Mouse (Mus musculus): ENCODE measurements around the gene Tob2. TPM values are rescaled to one million over a fixed set of nuclear protein-coding genes. Genes with fewer than 3 reads are reported as not detected.

Gene Tob2
- polyA plus RNA-seq, 1 experiment from 2014 or later = 24.1 TPM

DNA sequence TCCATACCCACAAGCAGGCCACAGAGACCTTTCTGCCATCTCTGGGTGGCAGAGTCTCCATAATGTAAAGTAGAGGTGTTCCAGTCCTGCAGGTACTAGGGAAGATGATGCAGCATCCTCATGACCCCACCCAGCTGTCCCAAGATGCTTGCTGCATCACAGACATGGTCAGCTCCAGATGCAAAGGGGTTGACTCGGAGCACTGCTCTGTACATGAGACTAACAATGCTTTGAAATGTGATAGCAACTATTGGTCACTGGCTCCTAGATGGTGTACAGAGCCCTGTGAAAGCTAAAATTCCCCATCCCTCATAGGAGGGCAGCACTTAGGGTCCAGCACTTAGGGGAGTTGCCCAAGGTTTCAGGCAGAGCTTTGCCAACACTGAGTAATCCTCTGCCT, 54.4 kb downstream of the Tob2 start:
- 57% methylated on average over 1 of the region's 1 CpGs for WGBS
- no peak overlapping the region for H3K4me2 ChIP-seq (replicated peaks; ENCODE audit: low read depth, low read length)

DNA sequence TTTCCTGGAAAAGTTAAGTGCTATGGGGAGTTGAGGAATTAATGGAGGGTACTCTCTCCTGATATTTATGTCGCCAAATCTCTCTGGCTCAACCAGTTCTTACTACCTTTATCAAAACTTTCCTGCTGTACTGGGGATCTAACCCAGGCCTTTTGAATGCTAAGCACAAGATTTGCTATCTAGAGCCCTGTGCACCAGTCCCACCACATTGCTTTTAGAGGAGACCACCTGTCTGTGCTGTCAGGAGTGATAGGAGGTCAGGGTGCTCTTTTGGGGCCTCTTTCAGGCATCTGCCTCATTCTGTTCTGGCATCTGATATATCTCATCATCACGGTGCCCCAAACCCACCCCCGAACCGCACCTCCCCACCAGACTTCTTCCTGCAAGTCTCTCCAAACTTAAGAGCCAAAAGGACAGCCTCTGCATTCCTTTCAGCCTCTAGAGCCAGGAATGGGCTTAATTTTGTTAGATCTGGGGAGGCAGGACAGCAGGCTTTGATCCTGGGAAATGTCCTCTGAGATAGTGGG, 55.1 kb downstream of the Tob2 start:
- no peak overlapping the region for H3K27ac ChIP-seq (ENCODE audit: low read depth, low read length)
- no peak for ATAC-seq (ENCODE audit: low FRiP score, low TSS enrichment)
- H3K4me1 ChIP-seq (ENCODE audit: control insufficient read depth, insufficient read depth, low read length) = peaks cover 40% of the 10 kb centered on the region
- H3K9me3 ChIP-seq (ENCODE audit: control insufficient read depth, low read length) = no peaks in the 10 kb centered on the region
- peak overlapping the region; percentile 42; the same call in 1 of the 2 replicates for H3K9ac ChIP-seq (ENCODE audit: low read depth, low read length)
- 52% methylated on average over 4 of the region's 4 CpGs for WGBS
- H3K27me3 ChIP-seq (ENCODE audit: control insufficient read depth, insufficient read depth, low read length) = no peaks in the 10 kb centered on the region
- H3K36me3 ChIP-seq (ENCODE audit: control insufficient read depth, insufficient read depth, low read length) = no peaks in the 10 kb centered on the region
- H3K4me3 ChIP-seq (ENCODE audit: low read length) = peak overlapping the region; percentile 34; the same call in 1 of the 2 replicates
- H3K4me2 ChIP-seq (replicated peaks; ENCODE audit: low read depth, low read length) = peak overlapping the region; percentile 52

More for the DNA sequence above, 54.4 kb downstream of the Tob2 start:
- Histone ChIP-seq H3K27me3 (ENCODE audit: control insufficient read depth, insufficient read depth, low read length) (no peaks in the 10 kb centered on the region), H3K4me3 (ENCODE audit: low read length) (no peak overlapping the region), H3K9me3 (ENCODE audit: control insufficient read depth, low read length) (no peaks in the 10 kb centered on the region), H3K4me1 (ENCODE audit: control insufficient read depth, insufficient read depth, low read length) (peaks cover 43% of the 10 kb centered on the region), H3K36me3 (ENCODE audit: control insufficient read depth, insufficient read depth, low read length) (no peaks in the 10 kb centered on the region), H3K9ac (ENCODE audit: low read depth, low read length) (no peak overlapping the region), H3K27ac (ENCODE audit: low read depth, low read length) (no peak overlapping the region)
- no peak for ATAC-seq (ENCODE audit: low FRiP score, low TSS enrichment)

DNA sequence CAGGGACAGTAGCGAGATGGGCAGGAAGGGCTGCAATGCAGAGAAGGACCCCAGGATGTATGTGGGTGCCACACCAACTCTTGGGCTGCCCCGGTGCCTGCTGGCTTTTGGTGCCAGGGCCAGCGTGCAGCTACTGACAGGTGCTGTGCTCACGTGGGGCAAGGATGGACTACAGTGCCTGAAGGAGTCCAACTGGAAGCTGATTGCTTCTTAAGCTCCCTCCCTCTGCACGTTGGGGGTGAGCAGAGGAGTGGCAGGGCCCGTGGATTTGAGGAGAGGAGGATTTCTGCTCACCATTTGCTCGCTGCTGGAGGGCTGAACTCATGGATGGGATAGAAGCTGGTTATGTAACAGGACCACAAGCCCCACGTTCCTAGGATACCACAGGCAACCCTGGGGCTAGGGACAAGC, 55.6 kb downstream of the Tob2 start:
- peak overlapping the region; percentile 63; the same call in 1 of the 2 replicates for H3K27ac ChIP-seq (ENCODE audit: low read depth, low read length)
- no peaks in the 10 kb centered on the region for H3K9me3 ChIP-seq (ENCODE audit: control insufficient read depth, low read length)
- no peaks in the 10 kb centered on the region for H3K36me3 ChIP-seq (ENCODE audit: control insufficient read depth, insufficient read depth, low read length)
- H3K4me3 ChIP-seq (ENCODE audit: low read length) = peak overlapping the region; percentile 34
- peak overlapping the region; percentile 52 for H3K4me2 ChIP-seq (replicated peaks; ENCODE audit: low read depth, low read length)
- H3K9ac ChIP-seq (ENCODE audit: low read depth, low read length) = peak overlapping the region; percentile 42
- ATAC-seq (ENCODE audit: low FRiP score, low TSS enrichment) = peak; percentile 18; the same call in 1 of the 2 replicates
- peaks cover 40% of the 10 kb centered on the region for H3K4me1 ChIP-seq (ENCODE audit: control insufficient read depth, insufficient read depth, low read length)
- H3K27me3 ChIP-seq (ENCODE audit: control insufficient read depth, insufficient read depth, low read length) = no peaks in the 10 kb centered on the region
- WGBS = 13% methylated on average over 8 of the region's 8 CpGs

DNA sequence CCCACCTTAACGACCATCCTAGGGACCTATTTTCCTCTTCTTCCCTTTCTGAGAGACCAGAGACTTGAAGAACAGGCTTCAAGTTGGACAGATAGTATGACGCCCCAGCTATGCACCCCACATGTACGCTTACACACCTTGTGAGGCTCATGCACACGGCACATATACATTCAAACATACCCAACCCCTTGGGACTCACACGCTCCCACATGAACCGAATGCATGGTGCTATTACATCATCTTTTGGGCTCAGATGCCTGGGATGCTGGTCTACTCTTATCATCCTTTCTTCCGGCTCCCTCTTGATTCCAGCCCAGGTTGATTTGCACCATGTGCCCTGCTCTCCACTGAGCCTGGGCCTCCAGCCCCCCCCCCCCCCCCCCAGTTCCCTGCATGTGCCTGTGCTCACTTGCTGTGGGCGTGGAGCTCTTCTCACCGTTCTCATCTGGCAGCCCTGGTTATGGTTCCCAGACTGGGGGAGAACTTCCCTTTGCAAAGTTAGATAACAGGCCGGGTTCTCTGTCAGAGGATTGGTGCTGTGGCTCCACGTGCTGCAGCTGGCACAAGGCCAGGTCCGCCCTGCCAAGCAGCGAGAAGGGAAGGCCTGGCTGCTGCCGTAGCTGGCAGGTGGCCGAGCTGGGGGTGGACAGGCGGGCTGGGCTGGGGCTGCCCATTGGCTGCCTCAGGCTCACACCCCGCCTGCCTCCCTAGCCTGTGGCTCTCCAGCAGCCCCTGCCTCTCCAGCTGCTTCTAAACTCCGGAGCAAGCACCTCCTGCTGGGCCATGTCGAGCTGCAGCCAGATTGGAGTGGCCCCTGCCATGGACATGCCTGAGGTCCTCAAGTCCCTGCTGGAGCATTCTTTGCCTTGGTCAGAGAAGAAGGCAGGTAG, 56.4 kb downstream of the Tob2 start, which contains the start of gene Tef:
Tef (plus strand) TSS at position 421 of the 890 bp plus-strand sequence.
- H3K9me3 ChIP-seq (ENCODE audit: control insufficient read depth, low read length) = no peaks in the 10 kb centered on the region
- ATAC-seq (ENCODE audit: low FRiP score, low TSS enrichment) = peak; percentile 97
- peak within 1 kb of the TSS; percentile 63; the same call in 1 of the 2 replicates for H3K27ac ChIP-seq (ENCODE audit: low read depth, low read length)
- H3K27me3 ChIP-seq (ENCODE audit: control insufficient read depth, insufficient read depth, low read length) = no peaks in the 10 kb centered on the region
- peaks cover 40% of the 10 kb centered on the region for H3K4me1 ChIP-seq (ENCODE audit: control insufficient read depth, insufficient read depth, low read length)
- WGBS = 26% methylated on average over 19 of the region's 19 CpGs
- peak within 1 kb of the TSS; percentile 52 for H3K4me2 ChIP-seq (replicated peaks; ENCODE audit: low read depth, low read length)
- H3K9ac ChIP-seq (ENCODE audit: low read depth, low read length) = peak within 1 kb of the TSS; percentile 42
- peak within 1 kb of the TSS; percentile 34 for H3K4me3 ChIP-seq (ENCODE audit: low read length)
- H3K36me3 ChIP-seq (ENCODE audit: control insufficient read depth, insufficient read depth, low read length) = no peaks in the 10 kb centered on the region

DNA sequence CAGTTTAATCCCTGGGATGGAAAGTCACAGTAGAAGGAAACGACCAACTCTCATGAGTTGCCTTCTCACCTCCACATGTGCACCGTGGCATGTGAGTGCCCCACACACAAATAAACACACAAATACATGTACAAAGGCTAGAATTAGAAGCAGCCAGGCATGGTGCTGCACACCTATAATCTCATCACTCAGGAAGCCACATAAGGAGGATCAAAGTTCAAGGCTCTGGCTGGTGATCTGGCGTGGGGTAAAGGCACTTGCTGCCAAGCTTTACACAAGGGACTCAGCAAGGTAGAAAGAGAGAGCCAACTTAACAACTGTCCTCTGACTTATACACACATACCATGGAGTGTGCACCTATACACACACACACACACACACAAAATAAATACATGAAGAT, 58.2 kb downstream of the Tob2 start:
- 68% methylated on average over 3 of the region's 3 CpGs for WGBS
- peaks cover 30% of the 10 kb centered on the region for H3K4me1 ChIP-seq (ENCODE audit: control insufficient read depth, insufficient read depth, low read length)
- H3K27ac ChIP-seq (ENCODE audit: low read depth, low read length) = no peak overlapping the region
- H3K27me3 ChIP-seq (ENCODE audit: control insufficient read depth, insufficient read depth, low read length) = no peaks in the 10 kb centered on the region
- H3K36me3 ChIP-seq (ENCODE audit: control insufficient read depth, insufficient read depth, low read length) = peaks cover 6% of the 10 kb centered on the region; the same call in 1 of the 2 replicates
- no peak for ATAC-seq (ENCODE audit: low FRiP score, low TSS enrichment)
- H3K9me3 ChIP-seq (ENCODE audit: control insufficient read depth, low read length) = no peaks in the 10 kb centered on the region
- no peak overlapping the region for H3K4me2 ChIP-seq (replicated peaks; ENCODE audit: low read depth, low read length)
- H3K4me3 ChIP-seq (ENCODE audit: low read length) = no peak overlapping the region
- H3K9ac ChIP-seq (ENCODE audit: low read depth, low read length) = no peak overlapping the region

DNA sequence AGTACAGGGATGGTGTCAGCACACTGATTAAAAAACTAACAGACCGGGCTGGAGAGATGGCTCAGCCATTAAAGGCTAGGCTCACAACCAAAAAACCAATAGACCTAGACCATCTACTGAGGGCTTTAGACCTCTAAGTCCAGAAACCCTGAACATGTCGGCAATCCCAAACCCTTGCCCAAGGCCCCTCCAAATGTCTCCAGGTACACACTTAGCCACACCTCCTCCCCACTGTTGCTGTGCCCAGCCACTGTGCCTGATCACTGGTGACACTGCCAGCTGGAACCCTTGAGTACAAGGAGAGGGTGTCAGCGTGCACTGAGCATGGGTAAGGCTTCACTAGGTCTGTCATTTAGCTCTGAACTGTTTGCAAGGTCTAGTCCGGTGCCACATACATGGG, 60.2 kb downstream of the Tob2 start:
- 88% methylated on average over 4 of the region's 4 CpGs for whole genome bisulfite sequencing
- no peaks in the 10 kb centered on the region for H3K27me3 ChIP-seq (ENCODE audit: control insufficient read depth, insufficient read depth, low read length)
- H3K4me2 ChIP-seq (replicated peaks; ENCODE audit: low read depth, low read length) = no peak overlapping the region
- H3K36me3 ChIP-seq (ENCODE audit: control insufficient read depth, insufficient read depth, low read length) = peaks cover 20% of the 10 kb centered on the region
- no peak overlapping the region for H3K9ac ChIP-seq (ENCODE audit: low read depth, low read length)
- peaks cover 14% of the 10 kb centered on the region for H3K4me1 ChIP-seq (ENCODE audit: control insufficient read depth, insufficient read depth, low read length)
- no peak overlapping the region for H3K27ac ChIP-seq (ENCODE audit: low read depth, low read length)
- no peak for ATAC-seq (ENCODE audit: low FRiP score, low TSS enrichment)
- H3K9me3 ChIP-seq (ENCODE audit: control insufficient read depth, low read length) = no peaks in the 10 kb centered on the region
- no peak overlapping the region for H3K4me3 ChIP-seq (ENCODE audit: low read length)

Other genes starting within 250 kb of the Tob2 start
- 16.0 and 26.0 TPM in 2 replicates for gene L3mbtl2, start 194.9 kb downstream of the Tob2 start, polyA plus RNA-seq (2014; fragmentation: Nextera tagmentation; extraction: Ambion mirVana)
- 5.0 and 5.3 TPM in 2 replicates for gene Chadl, start 161.5 kb downstream of the Tob2 start, polyA plus RNA-seq (2014; fragmentation: Nextera tagmentation; extraction: Ambion mirVana)
- gene Zc3h7b, start 113.7 kb downstream of the Tob2 start, polyA plus RNA-seq (2014; fragmentation: Nextera tagmentation; extraction: Ambion mirVana) = 46.3 and 60.5 TPM in 2 replicates
- 85.0 and 100.0 TPM in 2 replicates for gene Rangap1, start 113.3 kb downstream of the Tob2 start, polyA plus RNA-seq (2014; fragmentation: Nextera tagmentation; extraction: Ambion mirVana)
- 16.1 and 19.2 TPM in 2 replicates for gene Tef, start 56.4 kb downstream of the Tob2 start, polyA plus RNA-seq (2014; fragmentation: Nextera tagmentation; extraction: Ambion mirVana)
- gene Phf5a, start 13.1 kb upstream of the Tob2 start, polyA plus RNA-seq (2014; fragmentation: Nextera tagmentation; extraction: Ambion mirVana) = 192 and 223 TPM in 2 replicates
- gene Aco2, start 13.5 kb upstream of the Tob2 start, polyA plus RNA-seq (2014; fragmentation: Nextera tagmentation; extraction: Ambion mirVana) = 123 and 191 TPM in 2 replicates
- gene Polr3h, start 67.4 kb upstream of the Tob2 start, polyA plus RNA-seq (2014; fragmentation: Nextera tagmentation; extraction: Ambion mirVana) = 76.5 and 78.9 TPM in 2 replicates
- gene Csdc2, start 78.0 kb upstream of the Tob2 start, polyA plus RNA-seq (2014; fragmentation: Nextera tagmentation; extraction: Ambion mirVana) = 17.5 and 28.1 TPM in 2 replicates
- gene Pmm1, start 102.1 kb upstream of the Tob2 start, polyA plus RNA-seq (2014; fragmentation: Nextera tagmentation; extraction: Ambion mirVana) = 28.3 and 33.0 TPM in 2 replicates
- not detected in 2 replicates for gene 1700029P11Rik, start 121.7 kb upstream of the Tob2 start, polyA plus RNA-seq (2014; fragmentation: Nextera tagmentation; extraction: Ambion mirVana)
- gene Xrcc6, start 129.0 kb upstream of the Tob2 start, polyA plus RNA-seq (2014; fragmentation: Nextera tagmentation; extraction: Ambion mirVana) = 71.9 and 87.6 TPM in 2 replicates
- 18.9 and 33.0 TPM in 2 replicates for gene Desi1, start 175.1 kb upstream of the Tob2 start, polyA plus RNA-seq (2014; fragmentation: Nextera tagmentation; extraction: Ambion mirVana)
- 342 and 399 TPM in 2 replicates for gene Snu13, start 188.8 kb upstream of the Tob2 start, polyA plus RNA-seq (2014; fragmentation: Nextera tagmentation; extraction: Ambion mirVana)
- not detected in 2 replicates for gene 4930407I10Rik, start 200.4 kb upstream of the Tob2 start, polyA plus RNA-seq (2014; fragmentation: Nextera tagmentation; extraction: Ambion mirVana)
- 0.07 TPM in 1 of 2 replicates, not detected in the other for gene Mei1, start 211.2 kb upstream of the Tob2 start, polyA plus RNA-seq (2014; fragmentation: Nextera tagmentation; extraction: Ambion mirVana)

Data from kidney, embryonic 14.5 days (tissue).